Mouse (Mus musculus) cerebellum, postnatal 25 days (tissue): ENCODE measurements around the gene Sp7.

ENCODE experiments used
- DNase-seq, 2 experiments: peaks; one replicate each; pipeline ENCODE4 v3.0.0; 2021; ENCODE audit warnings: mixed read lengths in 2 of 2

The Sp7 gene

DNA sequence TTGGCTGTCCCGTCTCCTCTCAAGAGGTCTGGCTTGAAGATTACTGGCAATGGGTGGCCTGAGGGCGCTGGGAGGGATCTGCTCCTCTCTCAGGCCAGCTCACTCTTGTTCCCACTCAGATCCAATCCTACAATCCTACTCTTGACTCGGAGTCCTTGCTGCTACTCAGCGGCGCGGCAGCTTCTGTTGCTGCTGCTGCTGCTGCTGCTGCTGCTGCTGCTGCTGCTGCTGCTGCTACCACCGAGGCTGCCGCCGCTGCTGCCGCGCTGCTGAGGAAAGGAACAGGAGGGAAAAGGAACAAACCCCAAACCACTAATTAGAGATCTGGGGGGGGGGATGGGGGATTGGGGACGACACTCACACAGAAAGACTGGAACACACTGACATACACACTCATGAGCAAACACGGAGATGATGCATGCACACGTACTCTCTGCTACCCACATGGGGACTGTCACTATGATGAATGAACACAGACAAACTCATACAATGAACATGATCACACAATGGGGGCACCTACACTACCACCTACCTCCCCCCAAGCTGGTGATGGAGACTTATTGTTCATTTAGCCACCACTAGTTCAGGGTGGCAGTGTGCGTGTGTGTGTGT is at the start of gene Sp7:
Gene Sp7, minus strand, starts transcription at position 450 of the 612 bp plus-strand sequence.
- no peak for DNase-seq

GRCm38 (mm10) chr15:102413687-102414086 is 46.7 kb upstream of the Sp7 start:
- no peak for DNase-seq

GRCm38 (mm10) chr15:102411077-102411476 is 44.1 kb upstream of the Sp7 start:
- DNase-seq = no peak

GRCm38 (mm10) chr15:102409286-102409685 is 42.3 kb upstream of the Sp7 start:
- no peak for DNase-seq

GRCm38 (mm10) chr15:102408558-102409130 is 41.7 kb upstream of the Sp7 start:
- DNase-seq = no peak

- DNase-seq = no peak
These were observed 40.9 kb upstream of the Sp7 start for GRCm38 (mm10) chr15:102407681-102408557.

DNA sequence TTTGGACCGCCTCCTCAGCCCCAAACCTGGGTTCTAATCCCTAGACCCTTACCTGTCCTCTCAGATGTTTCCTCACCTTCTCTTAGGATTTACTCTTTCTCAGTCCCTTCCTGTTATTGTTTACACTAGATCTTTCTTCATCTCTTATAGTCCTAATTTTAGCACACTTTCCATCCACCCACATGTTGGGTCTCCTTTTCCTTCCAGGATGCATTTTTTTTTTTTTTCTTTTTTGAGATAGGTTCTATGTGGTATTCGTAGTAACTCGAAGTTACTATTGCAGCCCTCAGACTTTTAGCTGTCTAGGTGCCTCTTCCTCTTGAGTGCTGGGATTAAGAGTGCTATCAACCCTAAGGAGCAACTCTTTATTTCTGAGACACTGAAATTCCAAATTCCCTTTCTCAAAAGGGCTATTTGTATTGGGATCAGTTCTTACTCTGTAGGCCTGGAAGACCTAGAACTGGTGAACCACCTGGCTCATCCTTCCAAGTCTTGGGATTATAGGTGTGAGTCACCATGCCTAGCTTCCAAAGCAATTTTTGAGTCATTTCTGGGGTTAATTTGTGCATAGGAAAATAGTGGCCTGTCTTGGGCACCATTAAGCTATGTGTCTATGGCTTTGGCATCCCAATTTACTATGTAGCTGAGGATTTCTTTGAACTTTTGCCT is 40.1 kb upstream of the Sp7 start:
- DNase-seq = no peak

DNA sequence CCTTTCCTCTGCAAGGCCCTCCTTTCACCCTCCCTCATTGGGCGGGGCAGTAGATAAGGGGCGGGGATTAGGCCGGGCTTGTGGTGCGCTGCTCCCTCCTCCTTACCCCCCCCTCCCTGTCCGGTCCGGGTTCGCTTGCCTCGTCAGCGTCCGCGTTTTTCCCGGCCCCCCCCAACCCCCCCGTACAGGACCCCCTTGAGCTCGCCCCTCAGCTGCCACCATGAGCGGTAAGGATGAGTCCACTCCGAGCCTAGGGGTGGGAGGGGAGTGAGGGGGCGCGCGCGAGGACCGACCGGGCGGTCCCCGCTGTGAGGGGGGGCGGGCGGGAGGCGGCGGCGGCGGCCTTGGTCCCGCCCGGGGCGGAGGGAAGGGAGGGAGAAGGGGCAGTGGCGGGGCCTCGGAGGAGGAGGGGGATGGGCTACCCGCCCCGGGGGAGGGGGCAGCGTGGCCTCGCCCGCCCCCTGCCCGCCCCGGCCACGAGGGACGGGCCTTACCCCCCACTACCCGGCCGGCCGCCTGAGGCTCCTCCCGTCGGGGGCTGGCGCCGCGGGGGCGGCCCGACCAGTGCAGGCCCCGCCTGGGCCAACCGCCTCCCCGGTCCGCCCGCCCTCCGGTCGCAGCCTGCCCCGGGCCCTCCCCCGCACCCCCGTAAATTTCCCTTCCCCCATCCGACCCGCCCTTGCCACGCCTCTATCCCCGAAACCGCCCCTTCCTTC is 39.4 kb upstream of the Sp7 start:
- DNase-seq = peak; percentile 65 to 78

DNA sequence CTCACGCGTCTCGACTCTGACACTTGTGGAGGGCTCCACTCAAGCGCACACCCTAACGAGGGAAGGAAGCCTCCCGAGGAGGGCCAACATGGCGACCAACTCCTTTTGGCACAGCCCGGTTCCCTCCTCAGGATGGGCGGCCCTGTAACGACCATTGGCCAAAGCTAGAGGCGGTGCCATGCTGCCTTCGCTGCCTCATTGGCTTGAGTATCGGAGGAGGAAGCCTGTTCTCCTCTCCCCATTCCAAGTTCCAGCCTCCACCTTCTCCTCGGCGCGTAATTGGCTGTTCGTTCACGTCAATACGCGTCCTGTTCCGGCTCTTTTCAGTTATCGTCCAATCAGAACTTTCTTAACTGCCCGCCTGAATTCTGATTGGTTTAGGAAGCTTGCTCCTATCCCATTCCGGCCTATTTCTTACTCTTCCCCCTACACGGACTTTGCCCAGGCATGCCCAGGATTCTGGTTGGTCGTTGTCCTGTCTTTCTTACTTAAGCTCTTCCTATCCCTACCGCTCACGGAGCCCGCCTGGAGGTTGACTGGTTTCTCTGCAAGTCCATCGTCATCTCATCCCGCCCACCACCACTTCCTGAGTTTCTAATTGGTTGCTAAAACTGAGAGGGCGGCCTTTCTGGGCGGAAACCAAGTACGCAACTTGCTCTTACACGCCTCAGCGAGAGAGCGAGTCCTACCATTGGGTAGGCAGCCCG is 38.7 kb upstream of the Sp7 start, which contains the start of gene Sp1:
Gene Sp1, plus strand, starts transcription at position 655 of the 707 bp plus-strand sequence.
- peak; percentile 96 to 97 for DNase-seq

DNA sequence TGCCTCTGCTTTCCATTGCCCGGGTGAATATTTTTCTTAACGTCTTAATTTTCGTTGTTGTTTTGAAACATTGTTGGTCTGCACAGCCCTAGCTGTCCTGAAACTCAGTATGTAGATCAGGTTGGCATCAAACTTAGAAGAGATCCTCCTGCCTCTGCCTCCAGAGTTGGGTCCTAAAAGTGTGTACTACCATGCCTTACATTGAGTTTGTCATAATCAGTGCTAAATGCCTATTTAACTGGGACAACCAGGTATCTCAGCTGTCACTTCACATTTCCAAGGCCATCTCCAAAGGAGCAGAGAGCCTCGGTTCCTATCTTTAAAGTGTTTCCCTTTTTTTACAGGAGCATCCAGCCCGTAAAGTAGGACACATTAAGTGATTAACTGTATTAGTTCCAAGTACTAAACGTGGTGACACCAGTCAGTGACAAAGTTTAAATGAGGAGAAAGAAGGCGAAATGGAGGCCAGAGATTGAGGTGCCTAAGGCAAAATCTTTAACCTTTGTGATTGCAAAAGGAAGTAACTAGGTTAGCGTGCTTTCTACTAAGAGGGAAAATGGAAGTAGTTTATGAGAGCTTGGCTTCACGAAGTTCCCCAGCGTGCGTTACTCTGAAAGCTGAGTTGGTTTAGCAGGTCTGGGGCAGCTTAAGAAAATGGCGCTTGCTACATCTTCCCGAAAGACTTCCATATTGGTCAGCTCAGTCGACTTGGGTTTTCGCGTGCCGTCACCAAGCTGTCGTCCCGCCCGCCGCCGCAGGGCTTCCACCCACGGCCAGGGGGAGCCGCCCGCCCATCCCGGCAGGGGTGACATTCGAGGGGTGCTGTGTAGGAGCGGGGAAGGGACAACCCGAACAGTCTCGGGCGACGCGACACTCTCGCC is 37.9 kb upstream of the Sp7 start:
- DNase-seq = peak; percentile 9 to 31

- no peak for DNase-seq
These were observed 35.2 kb upstream of the Sp7 start for GRCm38 (mm10) chr15:102402210-102402609.

- no peak for DNase-seq
These were observed 34.3 kb upstream of the Sp7 start for GRCm38 (mm10) chr15:102401278-102401677.

DNA sequence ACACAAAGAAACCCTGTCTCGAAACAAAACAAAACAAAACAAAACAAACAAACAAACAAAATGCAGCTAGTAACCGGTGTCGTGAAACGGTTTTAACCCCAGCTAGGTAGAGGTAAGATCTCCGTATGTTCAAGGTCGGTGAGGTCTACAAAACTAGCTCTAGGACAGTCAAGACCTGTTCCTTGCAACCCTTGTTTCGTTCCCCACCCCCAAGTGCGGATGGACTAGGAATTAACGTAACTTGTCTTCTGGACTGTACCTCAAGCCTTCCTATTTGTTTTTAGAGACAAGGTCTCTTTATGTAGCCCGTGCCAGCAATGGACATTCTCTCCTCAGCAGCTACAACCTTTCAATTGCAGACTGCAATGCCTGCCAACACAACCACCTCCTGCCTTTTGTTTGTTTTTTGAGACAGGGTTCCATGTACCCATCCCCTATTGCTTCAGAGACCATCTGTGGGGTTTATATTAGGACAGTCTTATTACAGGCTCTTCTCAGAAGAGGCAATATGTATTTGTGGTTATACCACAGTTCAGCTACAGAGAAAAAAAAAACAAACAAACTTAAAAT is 33.6 kb upstream of the Sp7 start:
- no peak for DNase-seq

DNA sequence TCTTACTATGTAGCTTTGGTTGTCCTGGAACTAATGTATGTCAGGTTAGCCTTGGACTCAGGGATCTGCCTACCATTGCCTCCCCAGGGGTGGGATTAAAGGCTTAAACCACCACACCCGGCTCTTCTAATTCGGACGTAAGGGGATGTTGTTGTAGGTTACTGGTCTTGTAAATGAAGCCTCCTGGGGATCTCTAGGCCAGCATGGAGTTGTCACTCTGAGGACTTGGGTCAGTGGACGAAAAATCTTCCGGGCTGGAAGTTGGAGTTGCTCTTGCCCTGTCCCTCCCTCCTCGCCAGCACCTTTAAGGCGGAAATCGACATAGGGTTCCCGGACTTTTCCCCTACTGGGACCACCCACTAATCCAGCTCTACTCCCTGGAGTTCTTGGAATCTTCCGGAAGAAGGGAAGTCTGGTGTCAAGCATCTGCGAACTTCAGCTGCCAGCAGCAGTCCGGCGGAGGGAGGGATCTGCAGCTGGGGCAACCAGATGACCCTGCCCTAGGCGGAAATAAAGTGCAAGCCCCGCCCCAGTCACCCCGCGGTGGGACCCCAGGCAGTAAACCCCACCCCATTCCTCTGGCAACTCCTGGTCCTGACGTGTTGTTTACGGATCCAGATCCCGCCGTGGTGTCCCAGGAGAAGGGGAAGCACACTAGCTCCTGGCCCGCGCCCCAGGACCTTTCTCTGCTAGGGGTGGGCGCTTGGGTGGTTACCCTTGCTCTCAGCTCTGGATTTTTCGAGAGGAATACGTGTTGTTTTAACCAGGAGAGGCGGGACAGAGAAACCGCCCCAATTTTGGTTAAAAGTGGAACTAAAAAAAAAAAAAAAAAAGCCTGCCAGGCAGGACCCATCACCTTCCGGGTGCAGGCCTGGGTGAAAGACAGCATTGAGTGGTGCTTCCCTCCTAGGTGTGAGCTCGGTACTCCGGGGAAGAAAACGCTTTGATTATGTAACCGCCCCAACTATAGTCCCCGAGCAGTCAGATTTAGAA is 32.5 kb upstream of the Sp7 start:
- DNase-seq = peak; percentile 55 to 66

- no peak for DNase-seq
These were observed 31.6 kb upstream of the Sp7 start for GRCm38 (mm10) chr15:102398629-102399028.

- DNase-seq = no peak
These were observed 28.1 kb upstream of the Sp7 start for GRCm38 (mm10) chr15:102395061-102395460.

DNA sequence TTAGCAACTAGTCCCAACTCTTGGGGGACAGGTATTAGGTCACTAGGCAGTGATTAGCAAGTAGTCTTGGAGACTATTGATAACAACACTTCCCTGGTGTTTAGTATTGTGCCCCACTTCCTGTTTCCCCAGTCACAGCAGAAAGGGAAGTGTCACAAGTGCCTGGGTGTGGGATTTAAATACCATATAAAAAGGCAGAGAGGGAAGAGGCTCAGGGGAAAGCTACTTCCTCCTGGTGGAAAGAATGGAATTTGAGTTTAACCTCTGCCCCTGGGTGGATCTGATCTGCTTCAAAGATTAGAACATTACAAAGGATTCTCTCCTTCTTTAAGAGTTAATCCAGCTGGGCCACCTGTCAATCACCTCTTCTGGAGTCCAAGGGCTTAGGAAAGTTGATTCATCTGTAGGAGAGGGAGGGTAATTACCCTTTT is 26.6 kb upstream of the Sp7 start:
- no peak for DNase-seq

DNA sequence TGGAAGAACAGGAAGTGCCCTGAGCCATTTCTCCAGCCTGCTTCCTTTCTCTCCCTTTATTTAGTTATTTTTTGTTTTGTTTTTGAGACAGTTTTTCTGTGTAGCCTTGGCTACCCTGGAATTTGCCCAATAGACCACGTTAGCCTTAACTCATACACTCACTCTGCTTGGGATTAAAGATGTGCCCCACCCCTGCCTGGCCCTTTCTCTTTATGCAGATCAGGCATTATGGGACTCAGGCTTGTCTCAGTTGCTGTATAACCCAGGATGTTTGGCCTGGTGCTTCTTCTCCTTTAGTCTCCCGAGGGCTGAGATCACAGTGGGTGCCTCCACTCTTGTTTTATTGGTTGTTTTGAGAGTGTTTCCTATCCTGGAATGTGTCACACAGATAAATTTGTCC is 25.5 kb upstream of the Sp7 start:
- DNase-seq = no peak

GRCm38 (mm10) chr15:102388942-102389341 is 22.0 kb upstream of the Sp7 start:
- DNase-seq = no peak
